Mouse (Mus musculus) hindbrain, embryonic 10.5 days (tissue): ENCODE measurements around the gene F2rl2. TPM values are rescaled to one million over a fixed set of nuclear protein-coding genes. Genes with fewer than 3 reads are reported as not detected.
A peak's percentile ranks its signal among the peaks of the same experiment; 100 is the strongest.

ENCODE experiments used
- DNase-seq: peaks from one replicate; pipeline ENCODE4 v3.0.0-alpha.2; 2017; ENCODE audit warnings: low spot score
- H3K27ac ChIP-seq: fragments of 300-500 bp; sonication (generic); 2 replicates; pipeline ENCODE4 v1.5.1; 2016; ENCODE audit warnings: mild to moderate bottlenecking, moderate library complexity
- H3K27me3 ChIP-seq: fragments of 300-500 bp; sonication (generic); 2 replicates; pipeline ENCODE4 v1.6.1; 2016; ENCODE audit warnings: mild to moderate bottlenecking; ENCODE audit not compliant: poor library complexity, insufficient read depth, severe bottlenecking
- H3K36me3 ChIP-seq: fragments of 300-500 bp; sonication (generic); 2 replicates; pipeline ENCODE4 v1.6.1; 2016; ENCODE audit warnings: mild to moderate bottlenecking, moderate library complexity
- H3K4me1 ChIP-seq: fragments of 300-500 bp; sonication (generic); replicated peaks from 2 replicates; pipeline ENCODE4 v1.6.1; 2016; ENCODE audit warnings: mild to moderate bottlenecking
- H3K4me3 ChIP-seq: fragments of 300-500 bp; sonication (generic); 2 replicates; pipeline ENCODE4 v1.5.1; 2016; ENCODE audit warnings: mild to moderate bottlenecking, moderate library complexity
- H3K9me3 ChIP-seq: fragments of 300-500 bp; sonication (generic); 2 replicates; pipeline ENCODE4 v1.6.1; 2016; ENCODE audit warnings: mild to moderate bottlenecking, moderate library complexity
- WGBS: fragments of 180-500 bp; shearing (Covaris S2); methylation state at CpG from one replicate; pipeline ENCODE4 v1.1.7; 2016; 5-methylcytosine and 5-hydroxymethylcytosine counted together
- polyA plus RNA-seq: library from polyadenylated mRNA; unstranded; fragments of >200 nt; fragmentation: Nextera tagmentation; extraction: Ambion mirVana; gene quantifications from 2 replicates; pipeline ENCODE4 v1.2.1, GENCODE M21; 2016

F2rl2 gene
- polyA plus RNA-seq, 1 experiment from 2014 or later: 1.7 TPM

DNA sequence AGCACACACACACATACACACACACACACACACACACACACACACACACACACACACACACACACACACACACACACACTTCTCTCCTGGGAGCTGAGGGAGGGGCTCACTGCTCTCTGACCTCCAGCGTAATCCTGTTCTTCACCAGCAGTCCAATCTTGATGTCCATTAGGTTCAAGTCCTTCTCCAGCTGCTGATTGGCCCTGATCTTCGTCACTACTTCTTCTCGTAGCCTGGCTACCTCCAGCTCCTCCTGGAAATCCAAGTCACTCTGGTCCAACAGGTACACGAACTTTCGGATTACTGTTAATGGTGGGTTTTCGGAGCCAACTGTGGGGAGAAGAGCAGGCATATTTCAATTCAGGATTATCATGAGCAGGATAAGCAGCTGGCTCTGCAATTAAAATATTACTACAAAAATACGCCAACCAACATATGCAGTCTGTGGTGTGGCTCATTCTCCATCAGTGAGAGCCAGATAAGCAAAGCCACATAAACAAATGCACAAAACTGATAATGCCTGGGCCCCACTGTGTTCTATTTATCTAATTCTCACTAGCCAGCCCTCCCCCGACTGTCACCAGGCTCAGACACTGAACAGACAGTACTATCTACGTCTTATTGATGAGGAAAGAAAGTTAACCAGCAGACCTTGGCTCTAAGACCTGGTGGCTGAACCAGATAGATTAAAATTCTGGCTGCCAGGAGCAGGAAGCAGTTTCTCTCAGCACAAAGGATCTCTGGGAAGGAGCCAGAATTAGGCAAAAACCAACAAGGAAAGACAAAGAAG, 25.4 kb upstream of the F2rl2 start:
- H3K9me3 ChIP-seq: no peaks in the 10 kb centered on the region
- H3K4me3 ChIP-seq: no peak overlapping the region
- no peaks in the 10 kb centered on the region for H3K27me3 ChIP-seq
- peak overlapping the region; percentile 56; the same call in 1 of the 2 replicates for H3K27ac ChIP-seq
- 88% methylated on average over 9 of the region's 9 CpGs for WGBS
- H3K4me1 ChIP-seq: peaks cover 6% of the 10 kb centered on the region; the same call in 1 of the 2 replicates
- no peak for DNase-seq
- H3K36me3 ChIP-seq: peaks cover 60% of the 10 kb centered on the region

DNA sequence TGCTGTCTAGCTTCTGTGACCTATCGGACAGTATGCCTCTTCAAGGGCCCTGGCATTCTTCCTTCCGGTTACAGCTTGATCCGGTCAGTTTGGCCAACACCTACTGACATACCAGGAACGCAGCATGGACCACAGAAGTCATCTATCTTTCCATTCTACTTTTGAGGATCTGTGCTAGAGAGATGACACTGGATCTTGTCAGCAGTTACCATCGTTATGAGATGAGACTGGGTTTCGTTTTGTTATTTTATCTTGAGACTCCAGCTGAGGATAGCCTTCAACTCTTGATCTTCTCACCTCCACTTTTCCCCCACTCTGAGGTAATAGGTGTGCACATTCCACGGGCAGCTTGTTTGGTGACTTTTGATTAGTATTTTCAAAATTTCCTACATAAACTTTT, 24.3 kb upstream of the F2rl2 start:
- Histone ChIP-seq H3K27me3 (no peaks in the 10 kb centered on the region), H3K36me3 (peaks cover 58% of the 10 kb centered on the region), H3K9me3 (no peaks in the 10 kb centered on the region), H3K4me1 (no peaks in the 10 kb centered on the region), H3K4me3 (no peak overlapping the region), H3K27ac (no peak overlapping the region)
- 93% methylated on average over 7 of the region's 7 CpGs for WGBS
- no peak for DNase-seq

DNA sequence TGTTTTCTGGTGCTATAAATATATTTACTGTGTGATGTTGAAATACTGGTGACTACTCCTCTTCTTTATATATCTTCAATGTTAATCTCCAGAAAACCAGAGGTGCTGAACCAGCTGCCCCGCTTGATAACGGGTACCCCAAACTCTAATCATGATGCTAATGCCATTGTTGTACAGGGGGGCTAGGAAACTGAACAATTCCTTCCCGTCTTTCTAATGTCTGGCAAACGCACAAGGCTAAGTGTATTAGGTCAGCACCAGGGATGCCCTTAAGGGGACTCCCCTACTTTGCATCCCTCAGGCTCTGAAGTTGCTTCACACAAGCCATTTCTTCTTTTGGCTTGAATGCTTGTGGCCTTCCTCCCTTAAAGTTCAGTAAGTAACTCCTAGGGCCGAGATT, 17.6 kb upstream of the F2rl2 start:
- DNase-seq: no peak
- 92% methylated on average over 5 of the region's 5 CpGs for WGBS
- Histone ChIP-seq H3K27ac (no peak overlapping the region), H3K9me3 (no peaks in the 10 kb centered on the region), H3K4me1 (no peaks in the 10 kb centered on the region), H3K36me3 (peaks cover 39% of the 10 kb centered on the region), H3K27me3 (no peaks in the 10 kb centered on the region), H3K4me3 (no peak overlapping the region)

GRCm38 (mm10) chr13:95679491-95679941, 17.1 kb upstream of the F2rl2 start:
- Histone ChIP-seq H3K36me3 (peaks cover 42% of the 10 kb centered on the region), H3K27me3 (no peaks in the 10 kb centered on the region), H3K9me3 (no peaks in the 10 kb centered on the region), H3K4me1 (no peaks in the 10 kb centered on the region), H3K4me3 (no peak overlapping the region), H3K27ac (no peak overlapping the region)
- 86% methylated on average over 4 of the region's 4 CpGs for WGBS
- DNase-seq: no peak

DNA sequence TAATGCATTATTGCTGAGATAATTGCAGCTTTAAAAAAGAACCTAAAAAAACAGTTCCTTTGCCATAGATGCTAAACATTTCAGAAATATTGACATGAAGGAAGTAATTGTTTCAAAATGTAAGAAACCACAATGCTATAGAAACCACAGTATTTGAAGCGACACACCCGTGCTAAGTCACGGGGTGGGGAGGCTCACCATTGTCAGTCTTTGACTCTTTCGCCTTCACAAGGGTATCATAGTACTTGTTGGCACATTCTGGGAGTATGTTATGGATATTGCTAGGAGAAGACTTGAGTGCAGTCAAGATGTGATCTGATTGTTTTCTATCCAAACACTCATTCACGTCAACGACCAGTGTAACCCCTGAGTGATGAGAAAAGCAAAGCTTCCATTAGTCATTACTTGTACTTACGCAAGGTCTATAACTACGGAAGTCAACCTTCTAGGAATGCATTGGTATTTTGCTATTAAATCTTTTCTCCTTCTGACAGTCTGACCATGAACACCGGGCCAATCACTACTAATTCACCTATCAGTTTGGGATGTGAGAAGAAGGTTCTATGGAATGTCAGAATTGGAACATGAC, 11.9 kb upstream of the F2rl2 start:
- WGBS: 93% methylated on average over 9 of the region's 9 CpGs
- peaks cover 54% of the 10 kb centered on the region for H3K36me3 ChIP-seq

DNA sequence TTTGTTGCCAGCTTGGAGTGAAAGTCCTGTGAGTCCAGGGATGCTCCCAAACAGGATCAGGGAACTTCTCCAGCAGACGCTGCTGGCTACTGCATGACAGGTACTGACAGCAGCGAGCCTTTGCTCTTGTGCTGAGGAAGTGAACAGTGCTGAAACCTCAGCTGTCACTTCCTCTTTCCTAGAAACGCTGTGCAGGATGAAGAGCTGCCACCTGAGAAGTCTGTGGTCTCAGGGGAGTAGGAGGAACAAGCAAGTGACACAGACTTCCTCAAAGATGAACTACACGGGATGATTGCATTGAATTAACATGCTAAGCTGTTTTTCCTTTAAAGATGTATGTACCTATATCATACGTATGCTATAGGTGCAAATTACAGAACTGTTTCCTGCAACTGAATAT, 10.9 kb upstream of the F2rl2 start:
- no peaks in the 10 kb centered on the region for H3K9me3 ChIP-seq
- H3K27ac ChIP-seq: no peak overlapping the region
- H3K27me3 ChIP-seq: no peaks in the 10 kb centered on the region
- H3K36me3 ChIP-seq: peaks cover 49% of the 10 kb centered on the region
- H3K4me3 ChIP-seq: no peak overlapping the region
- no peak for DNase-seq
- H3K4me1 ChIP-seq: no peaks in the 10 kb centered on the region
- 80% methylated on average over 5 of the region's 5 CpGs for WGBS

More for the DNA sequence above, 11.9 kb upstream of the F2rl2 start:
- Histone ChIP-seq H3K4me1 (no peaks in the 10 kb centered on the region), H3K27me3 (no peaks in the 10 kb centered on the region), H3K27ac (no peak overlapping the region), H3K4me3 (no peak overlapping the region), H3K9me3 (no peaks in the 10 kb centered on the region)
- DNase-seq: no peak

DNA sequence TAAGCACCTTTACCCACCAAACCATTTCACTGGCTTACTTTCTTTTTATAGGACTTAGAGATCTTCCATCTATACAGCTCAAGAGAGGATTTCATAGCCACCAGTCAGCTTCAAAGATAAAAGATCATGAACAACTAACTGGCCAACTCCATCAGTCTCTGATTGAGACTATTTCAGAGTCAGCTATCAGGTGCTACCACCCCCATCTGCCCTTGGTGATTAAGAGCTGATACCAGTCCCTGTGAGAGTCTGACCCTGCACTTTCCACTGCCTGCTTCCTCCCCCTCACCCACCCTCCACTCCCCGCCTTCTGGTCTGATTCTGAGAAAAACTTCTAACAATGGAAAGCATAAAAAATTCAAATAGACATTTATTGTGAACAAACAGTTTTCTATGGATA, 8.1 kb upstream of the F2rl2 start:
- Histone ChIP-seq H3K9me3 (no peaks in the 10 kb centered on the region), H3K36me3 (peaks cover 25% of the 10 kb centered on the region), H3K27me3 (no peaks in the 10 kb centered on the region), H3K4me3 (no peak overlapping the region), H3K27ac (no peak overlapping the region), H3K4me1 (no peaks in the 10 kb centered on the region)
- WGBS: 82% methylated on average over 1 of the region's 1 CpGs
- no peak for DNase-seq

GRCm38 (mm10) chr13:95692201-95692600, 4.5 kb upstream of the F2rl2 start:
- WGBS: 94% methylated on average over 8 of the region's 8 CpGs
- Histone ChIP-seq H3K36me3 (0 out of 2 replicates have a peak, but pooled peaks cover 5% of the 10 kb centered on the region), H3K27me3 (no peaks in the 10 kb centered on the region), H3K4me1 (no peaks in the 10 kb centered on the region), H3K4me3 (no peak overlapping the region), H3K9me3 (no peaks in the 10 kb centered on the region), H3K27ac (no peak overlapping the region)
- no peak for DNase-seq

GRCm38 (mm10) chr13:95696120-95696653, 466 bp upstream of the F2rl2 start:
- Histone ChIP-seq H3K36me3 (peaks cover 6% of the 10 kb centered on the region; the same call in 1 of the 2 replicates), H3K9me3 (no peaks in the 10 kb centered on the region), H3K27ac (no peak overlapping the region), H3K4me1 (no peaks in the 10 kb centered on the region), H3K4me3 (no peak overlapping the region), H3K27me3 (no peaks in the 10 kb centered on the region)
- 93% methylated on average over 9 of the region's 9 CpGs for WGBS
- no peak for DNase-seq

DNA sequence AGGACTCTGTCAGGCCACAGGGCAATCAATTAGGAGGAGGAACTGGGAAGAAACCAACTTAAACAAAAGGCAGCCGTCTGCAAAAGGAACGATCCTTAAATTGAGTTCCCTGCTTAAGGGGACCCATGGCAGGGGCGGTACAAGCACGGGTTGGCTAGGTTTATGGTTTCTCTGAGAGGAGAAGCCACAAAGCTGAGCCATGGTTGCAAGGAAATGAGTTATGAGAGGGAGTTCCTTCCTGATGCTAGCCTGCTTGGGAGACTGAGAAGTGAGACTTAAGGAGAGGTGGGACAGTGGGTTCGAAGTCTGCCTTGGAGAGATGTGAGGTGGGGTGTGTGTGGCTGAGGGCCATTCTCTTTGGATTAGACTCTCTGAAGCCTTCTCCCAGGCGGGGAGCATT, 1.2 kb downstream of the F2rl2 start:
- peaks cover 11% of the 10 kb centered on the region; the same call in 1 of the 2 replicates for H3K36me3 ChIP-seq
- WGBS: 64% methylated on average over 6 of the region's 6 CpGs
- no peak overlapping the region for H3K4me3 ChIP-seq
- DNase-seq: no peak
- no peaks in the 10 kb centered on the region for H3K4me1 ChIP-seq
- H3K27ac ChIP-seq: no peak overlapping the region
- H3K9me3 ChIP-seq: no peaks in the 10 kb centered on the region
- H3K27me3 ChIP-seq: no peaks in the 10 kb centered on the region

DNA sequence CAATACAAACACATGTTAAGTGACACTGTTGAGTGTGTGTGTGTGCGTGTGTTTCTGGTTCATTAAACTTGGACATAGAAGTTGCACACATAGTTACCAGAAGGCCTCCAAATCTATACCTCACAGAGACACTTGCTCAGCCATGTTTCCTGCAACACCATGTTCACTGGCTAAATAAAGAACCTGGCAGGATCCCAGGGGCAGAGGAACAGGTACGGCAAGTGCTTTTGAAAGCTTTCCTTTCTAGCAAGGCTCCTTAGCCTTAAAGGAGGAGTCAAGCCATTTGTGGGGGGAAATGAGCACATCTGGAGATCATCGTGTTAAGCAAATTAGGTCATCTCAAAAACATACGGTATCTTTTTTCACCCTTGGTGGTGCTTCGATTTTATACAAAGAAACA, 6.7 kb downstream of the F2rl2 start:
- H3K36me3 ChIP-seq: peaks cover 24% of the 10 kb centered on the region
- WGBS: 89% methylated on average over 5 of the region's 5 CpGs
- H3K27ac ChIP-seq: no peak overlapping the region
- DNase-seq: no peak
- H3K9me3 ChIP-seq: no peaks in the 10 kb centered on the region
- H3K4me3 ChIP-seq: no peak overlapping the region
- no peaks in the 10 kb centered on the region for H3K27me3 ChIP-seq
- H3K4me1 ChIP-seq: no peaks in the 10 kb centered on the region

GRCm38 (mm10) chr13:95705589-95705988, 8.9 kb downstream of the F2rl2 start:
- no peak overlapping the region for H3K27ac ChIP-seq
- no peak for DNase-seq
- no peaks in the 10 kb centered on the region for H3K4me1 ChIP-seq
- no peaks in the 10 kb centered on the region for H3K9me3 ChIP-seq
- peaks cover 24% of the 10 kb centered on the region for H3K36me3 ChIP-seq
- no peaks in the 10 kb centered on the region for H3K27me3 ChIP-seq
- H3K4me3 ChIP-seq: no peak overlapping the region
- WGBS: 94% methylated on average over 6 of the region's 6 CpGs

GRCm38 (mm10) chr13:95712054-95712453, 15.4 kb downstream of the F2rl2 start:
- peaks cover 23% of the 10 kb centered on the region for H3K36me3 ChIP-seq
- no peak overlapping the region for H3K4me3 ChIP-seq
- H3K27ac ChIP-seq: no peak overlapping the region

More at GRCm38 (mm10) chr13:95712054-95712453, 15.4 kb downstream of the F2rl2 start:
- no peak for DNase-seq
- H3K9me3 ChIP-seq: no peaks in the 10 kb centered on the region
- no peaks in the 10 kb centered on the region for H3K27me3 ChIP-seq
- H3K4me1 ChIP-seq: no peaks in the 10 kb centered on the region
